Mouse (Mus musculus) lung, postnatal 25 days (tissue): Measurements from ENCODE around the gene Slc16a3.

Experiments
- DNase-seq: peaks from one replicate; pipeline ENCODE4 v3.0.0; 2022; ENCODE audit warnings: low spot score

Slc16a3 gene

DNA sequence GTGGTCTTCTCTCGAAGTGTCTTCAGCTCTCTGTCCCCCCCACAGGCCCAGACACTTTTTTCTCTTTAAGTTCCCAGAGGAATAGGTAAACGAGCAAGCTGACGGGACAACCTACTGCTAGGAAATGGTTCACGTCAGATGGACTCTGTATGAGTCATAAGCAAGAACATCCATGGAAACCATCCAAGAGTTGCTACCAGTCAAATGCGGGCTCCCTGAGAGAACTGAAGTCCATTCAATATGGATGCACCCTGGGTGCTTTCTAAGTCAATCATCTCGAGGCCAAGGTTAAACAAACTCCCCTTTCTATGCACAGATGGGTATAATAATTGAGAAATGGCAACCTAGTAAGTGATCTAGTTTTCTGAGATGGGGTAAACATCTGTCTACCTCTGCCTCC lies 25.0 kb downstream of the Slc16a3 start:
- no peak for DNase-seq

DNA sequence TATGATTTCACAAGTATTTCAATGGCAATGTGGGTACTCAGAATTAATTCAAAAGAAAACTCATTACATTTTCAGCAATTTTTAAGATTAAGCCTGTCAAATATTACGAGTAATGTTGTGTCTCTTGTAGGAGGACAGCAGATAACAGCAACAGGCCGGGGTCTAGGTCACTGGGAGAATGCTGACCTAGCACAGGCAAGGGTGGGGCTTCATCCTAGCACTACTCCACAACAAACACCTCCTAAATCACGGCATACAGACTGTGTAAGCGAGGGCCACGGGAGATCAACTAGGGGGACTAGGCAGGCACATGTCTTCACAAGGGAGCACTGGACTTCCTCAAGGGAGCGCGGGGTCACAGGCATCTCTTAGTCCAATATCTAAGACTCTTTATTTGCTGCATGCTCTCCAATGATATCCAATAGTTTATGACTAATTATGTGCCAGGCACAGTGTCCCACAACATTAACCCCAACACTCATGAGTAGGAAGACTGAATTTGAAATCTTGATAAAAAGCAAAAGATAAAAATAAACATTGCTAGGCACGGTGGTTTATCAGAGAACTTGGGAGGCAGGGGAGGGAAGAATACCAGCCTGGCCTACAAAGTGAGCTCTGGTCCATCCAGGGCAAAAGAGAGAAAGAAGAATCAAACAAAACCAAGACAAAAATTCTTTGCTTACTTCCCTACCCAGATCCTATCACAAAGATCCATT lies 31.6 kb downstream of the Slc16a3 start:
- DNase-seq, result no peak

DNA sequence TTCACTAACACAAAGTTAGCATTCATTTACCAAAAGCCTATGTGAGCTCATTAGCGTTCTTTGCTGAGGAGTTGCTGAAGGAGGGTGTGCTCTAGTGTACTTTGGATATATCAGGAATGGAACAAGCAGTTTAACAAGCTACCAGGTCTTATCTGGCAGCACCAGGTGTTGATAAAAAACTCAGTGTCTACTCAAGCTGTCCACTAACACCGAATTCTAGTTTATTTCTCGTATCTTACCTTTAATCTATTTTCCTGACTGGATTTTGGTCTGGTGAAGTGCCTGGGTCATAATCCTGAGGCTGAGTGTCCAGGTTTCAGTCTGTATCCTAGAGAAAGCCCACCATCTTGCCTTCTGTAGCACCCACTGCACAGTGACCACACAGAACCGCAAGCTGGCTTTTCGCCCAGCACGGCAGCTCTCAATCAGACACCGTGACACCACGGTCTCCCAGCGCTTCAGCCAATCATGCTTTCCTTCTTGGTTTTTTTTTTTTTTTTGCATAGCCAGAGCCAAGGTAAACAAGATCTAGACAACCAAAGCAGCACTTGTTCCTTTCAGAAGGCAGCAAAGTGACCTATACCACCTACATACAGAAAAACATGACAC lies 32.3 kb downstream of the Slc16a3 start:
- DNase-seq, result peak; percentile 59

DNA sequence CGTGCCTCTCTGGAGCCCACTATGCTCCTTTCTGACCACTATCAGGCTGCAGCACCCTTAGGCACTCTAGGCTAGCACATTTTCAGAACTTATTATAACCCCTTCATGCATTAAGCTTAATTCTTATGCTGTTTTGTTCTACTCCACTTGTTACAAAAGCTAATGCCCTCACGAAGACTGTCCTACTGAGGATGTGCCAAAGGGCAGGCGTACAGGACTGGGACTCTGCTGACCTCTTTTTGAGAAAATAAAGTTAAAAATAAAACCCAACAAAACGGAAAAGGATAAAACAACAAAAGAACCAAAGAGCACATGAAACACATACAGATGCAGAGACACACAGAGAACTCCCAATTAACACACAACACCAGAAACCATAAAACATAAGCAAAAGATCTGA lies 33.4 kb downstream of the Slc16a3 start:
- no peak for DNase-seq

DNA sequence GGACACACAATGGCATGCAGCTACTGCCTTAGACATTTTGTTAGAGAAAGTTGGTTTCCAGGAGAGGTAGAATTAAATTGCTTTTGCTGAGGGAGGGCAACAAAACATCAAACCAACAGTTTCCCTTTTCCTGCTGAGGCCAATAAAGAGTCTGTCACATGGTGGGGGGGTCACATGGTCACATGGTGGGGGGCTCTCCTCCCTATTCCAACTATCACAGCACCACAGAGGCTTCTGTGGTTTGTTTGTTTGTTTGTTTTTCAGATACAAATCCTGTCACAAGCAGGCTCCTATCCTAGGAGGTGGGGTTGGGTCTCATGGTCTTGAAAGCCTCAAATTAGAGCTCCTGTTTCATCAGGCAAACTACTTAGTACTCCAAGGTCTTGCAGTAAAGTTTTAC lies 34.2 kb downstream of the Slc16a3 start:
- DNase-seq, result no peak

DNA sequence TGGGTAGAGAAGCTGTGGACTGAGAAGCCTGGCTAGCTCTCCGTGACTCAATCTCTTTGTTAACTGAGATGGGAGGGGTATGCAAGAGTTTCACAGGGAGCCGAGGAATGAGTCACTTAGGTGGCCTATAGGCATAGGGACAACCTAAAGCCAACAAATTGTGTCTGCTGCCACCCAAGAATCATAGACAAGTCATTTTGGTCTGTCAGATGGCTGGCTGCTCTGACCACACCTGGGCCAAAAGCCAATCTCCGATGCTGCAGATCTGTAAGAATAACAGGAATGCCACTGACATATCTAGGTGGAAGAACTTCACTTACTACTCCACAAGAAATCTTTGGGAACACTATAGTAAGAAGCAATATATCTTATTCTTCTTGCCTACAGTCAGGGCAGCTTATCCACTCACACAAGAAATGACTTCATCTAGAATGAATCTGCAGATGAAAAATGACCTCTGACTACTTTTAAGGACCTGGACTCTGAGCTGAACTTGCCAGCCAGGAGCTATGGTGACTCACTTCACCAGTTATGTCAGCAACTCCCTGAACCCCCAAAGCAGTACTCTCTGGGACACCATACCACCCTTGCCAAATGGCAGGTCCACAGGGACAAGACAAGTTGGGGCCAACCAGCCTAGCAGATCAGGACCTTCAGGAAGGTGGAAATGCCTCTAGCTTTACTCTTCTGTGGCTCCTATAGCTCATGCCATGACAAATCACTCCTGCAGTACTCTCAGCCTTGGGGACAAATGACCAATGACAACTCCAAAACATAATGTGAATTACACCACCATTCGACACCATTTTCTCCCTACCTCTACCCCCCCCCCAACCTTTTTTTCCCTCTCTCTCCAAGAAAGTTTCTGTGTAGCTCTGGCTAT lies 36.4 kb downstream of the Slc16a3 start:
- DNase-seq, result peak; percentile 19

DNA sequence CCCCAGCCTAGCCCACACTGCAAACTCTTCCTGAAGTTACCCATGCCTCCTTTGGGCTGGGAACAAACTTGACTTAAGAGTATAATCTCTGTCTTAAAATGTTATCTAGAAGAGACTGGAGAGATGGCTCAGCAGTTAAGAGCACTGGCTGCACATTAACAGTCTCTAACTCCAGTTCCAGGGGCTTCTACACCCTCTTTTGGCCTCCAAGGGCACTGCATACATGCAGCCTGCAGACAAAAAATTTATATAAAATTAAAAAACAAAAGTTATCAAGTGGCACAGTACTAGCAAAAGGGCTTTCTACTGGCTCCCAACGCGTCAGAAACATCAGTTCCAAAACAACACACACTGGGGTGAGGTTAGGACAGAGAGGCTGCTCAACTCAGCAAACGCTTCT lies 39.3 kb downstream of the Slc16a3 start:
- DNase-seq, result no peak

DNA sequence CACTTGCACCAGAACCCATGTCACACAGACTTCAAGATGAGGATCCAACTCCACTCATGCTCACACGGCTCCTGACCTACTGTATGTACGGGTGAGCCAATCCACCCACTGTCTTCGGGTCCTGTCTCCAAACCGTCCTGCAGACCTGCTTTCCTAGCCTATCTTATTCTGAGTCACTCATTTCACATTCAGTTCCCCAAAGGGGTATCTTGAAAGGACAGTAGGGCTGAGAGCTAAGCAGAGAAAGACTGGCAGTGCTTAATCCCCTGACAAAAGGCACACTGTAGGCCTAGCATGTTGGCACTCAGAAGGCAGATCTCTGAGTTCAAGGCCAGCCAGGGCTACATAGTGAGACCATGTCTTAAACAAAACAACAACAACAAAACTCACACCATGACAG lies 40.1 kb downstream of the Slc16a3 start:
- no peak for DNase-seq

DNA sequence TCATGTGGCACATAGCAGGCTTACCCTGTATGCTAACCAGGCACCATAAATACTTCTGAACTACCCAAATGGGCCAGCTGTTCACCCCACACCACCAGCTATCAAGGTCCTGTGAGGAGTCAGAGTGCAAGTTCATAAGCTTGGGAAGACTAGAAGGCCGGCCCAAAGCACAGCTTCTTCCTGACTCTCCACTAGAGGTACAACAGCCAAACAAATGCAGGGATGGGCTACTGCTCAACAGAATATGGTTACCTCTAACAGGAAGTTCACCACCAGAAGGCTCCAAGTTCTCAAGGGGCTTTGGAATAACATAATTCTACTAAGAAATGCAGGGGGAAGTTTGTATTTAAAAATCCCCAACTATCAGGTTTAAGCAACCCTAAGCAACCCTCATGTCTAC lies 41.2 kb downstream of the Slc16a3 start:
- DNase-seq, result no peak

DNA sequence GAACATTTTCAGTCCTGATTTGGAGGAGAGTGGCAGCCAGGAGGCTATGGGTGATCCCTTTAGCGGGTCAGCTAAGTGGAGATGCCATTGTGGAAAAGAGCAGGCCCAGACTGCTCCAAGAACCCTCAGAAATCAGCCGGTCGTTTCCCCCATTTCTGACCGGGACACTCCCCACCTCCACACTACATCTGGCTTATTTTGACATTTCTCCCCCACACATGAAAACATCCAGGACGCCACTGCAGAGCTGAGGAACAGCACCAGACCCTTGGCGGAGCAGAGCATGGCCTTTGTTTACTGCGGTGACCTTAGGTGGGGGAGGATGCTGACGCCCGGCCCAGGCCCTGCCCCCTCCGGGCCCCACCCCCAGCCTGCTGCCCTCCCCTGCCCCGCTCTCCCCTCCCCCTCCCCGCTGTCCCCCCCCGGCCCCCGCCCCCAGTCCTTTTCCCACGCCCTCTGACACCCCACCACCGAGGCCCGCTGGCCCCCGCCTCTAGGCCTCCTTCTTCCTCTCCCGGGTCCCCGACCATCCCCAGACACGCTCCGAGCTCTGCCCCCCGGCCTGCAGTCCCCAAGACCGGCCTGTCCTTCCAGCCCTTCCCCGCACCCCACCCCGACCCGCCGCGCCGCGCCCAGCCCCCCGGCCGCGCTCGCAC lies 42.0 kb downstream of the Slc16a3 start:
- DNase-seq, result peak; percentile 60

DNA sequence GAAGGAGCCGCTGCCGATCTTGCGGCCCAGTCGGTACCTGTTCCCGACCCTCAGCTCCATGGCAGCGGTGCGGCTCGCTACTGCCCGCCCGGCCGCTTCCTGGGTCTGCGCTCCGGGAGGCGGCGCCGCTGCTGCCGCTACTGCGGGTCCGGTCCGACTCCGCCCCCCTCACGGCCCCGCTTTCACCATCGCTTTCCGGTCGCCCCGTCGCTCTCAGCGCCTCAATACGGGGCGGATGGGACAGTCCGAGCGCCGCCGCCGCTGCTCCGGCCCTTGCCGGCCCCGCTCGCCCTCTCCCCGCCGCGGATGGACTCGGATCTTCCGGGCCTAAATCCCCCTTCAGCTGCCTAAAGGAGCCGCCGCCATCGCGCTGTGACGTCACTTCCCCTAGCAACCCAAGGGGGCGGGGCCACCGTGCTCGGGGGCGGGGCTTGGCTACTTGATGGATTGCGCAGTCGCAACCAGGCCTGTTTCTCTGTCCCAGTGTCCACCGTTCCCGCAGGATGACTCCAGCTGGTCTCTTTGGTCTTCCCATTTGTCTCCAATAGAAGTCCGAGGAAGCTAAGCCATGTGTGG lies 42.8 kb downstream of the Slc16a3 start, which contains the start of gene Csnk1d:
Gene Csnk1d, minus strand, starts transcription at position 380 of the 576 bp plus-strand sequence.
- DNase-seq, result peak; percentile 96

DNA sequence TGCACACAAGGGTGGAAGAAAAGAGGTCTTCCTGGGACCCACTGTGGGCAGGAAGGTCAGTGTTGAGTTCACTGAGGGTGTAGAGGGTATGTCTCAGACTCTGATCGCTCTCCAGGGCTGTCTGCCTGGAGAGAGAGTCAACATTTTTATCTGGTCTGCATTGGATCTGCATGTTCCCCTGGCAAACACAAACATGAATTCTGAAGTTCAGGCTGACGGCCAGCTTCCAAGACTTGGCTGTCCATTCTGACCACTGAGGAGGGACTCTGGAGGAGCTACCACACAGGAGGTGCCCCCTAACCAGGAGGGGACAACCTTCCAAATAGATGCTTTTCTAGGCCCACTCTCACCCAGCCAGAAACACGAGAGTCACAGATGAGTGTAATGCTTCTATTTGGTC lies 43.5 kb downstream of the Slc16a3 start:
- no peak for DNase-seq

DNA sequence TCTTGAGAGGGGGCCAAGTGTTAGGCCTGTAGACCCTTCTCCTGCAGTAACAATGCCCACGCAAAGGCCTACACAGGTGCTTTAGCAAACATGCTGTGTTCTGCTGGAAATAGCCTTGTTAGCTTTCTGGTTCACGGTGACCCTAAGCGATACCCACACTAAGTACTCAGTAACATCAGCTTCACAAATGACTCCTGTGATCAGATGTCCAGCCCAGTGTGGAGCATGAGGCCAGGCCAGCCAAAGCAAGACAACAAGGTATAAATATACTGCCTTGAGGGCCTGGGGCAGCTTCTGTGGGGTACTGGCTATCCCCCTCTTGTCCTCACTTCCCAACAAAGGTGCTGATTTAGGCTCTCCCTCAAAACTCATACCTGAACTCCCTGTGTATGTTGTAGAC lies 44.8 kb downstream of the Slc16a3 start:
- no peak for DNase-seq

DNA sequence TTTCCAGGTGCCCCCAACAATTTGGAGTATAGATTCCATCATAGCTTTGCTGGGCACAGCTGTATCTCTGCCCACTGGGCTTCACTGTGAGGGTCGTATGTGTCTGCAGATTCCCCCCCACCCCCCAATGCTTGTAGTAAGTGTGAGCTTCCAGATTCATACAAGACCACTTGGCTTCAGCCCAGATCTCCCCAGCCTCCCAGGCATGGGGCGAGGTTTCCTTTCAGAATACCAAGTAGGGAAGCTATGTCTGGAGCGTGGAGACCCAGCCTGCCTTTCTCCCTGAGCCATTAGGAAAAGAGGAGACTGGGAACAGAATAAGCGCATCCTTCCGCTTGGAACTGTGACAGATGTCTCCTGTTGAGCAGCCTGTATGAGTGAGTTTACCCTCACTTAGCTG lies 45.3 kb downstream of the Slc16a3 start:
- no peak for DNase-seq

DNA sequence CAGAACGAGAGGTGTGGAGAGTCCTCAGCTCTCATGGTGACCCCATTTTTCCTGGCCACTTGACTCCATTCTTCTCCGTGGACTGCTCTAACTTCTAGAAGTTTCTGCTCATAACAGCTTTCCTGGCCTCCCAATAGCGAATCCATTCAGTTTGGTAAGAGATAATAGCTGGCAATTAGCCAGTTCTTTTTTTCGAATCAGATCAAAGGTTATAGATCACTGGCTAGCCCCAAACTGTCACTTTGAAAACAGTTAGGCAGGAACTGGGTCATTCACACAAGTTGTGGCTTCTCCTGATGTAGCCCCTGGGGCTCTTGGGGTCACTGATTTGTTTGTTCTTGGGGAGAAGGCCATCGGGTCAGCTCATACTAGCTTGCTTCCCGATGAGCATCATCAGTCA lies 46.5 kb downstream of the Slc16a3 start:
- DNase-seq, result no peak

DNA sequence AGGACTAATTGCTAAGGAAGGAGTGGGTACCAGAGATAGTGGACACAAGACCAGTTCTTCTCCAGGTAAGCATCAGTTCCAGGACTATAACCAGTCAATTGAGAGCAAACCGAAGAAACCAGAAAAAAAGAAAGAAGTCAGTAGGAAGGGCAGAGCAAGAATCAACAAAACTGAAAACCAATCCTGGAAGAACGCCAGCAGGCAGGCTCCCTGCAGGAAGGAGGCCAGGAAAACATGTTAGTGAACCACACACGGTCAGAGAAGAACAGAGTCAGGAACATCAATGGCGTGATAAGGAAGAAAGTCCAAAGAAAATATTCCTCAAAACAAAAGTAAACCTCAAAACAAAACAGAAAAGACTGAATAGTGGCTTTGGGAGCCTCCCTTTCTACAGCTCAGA lies 53.7 kb downstream of the Slc16a3 start:
- DNase-seq, result peak; percentile 26

DNA sequence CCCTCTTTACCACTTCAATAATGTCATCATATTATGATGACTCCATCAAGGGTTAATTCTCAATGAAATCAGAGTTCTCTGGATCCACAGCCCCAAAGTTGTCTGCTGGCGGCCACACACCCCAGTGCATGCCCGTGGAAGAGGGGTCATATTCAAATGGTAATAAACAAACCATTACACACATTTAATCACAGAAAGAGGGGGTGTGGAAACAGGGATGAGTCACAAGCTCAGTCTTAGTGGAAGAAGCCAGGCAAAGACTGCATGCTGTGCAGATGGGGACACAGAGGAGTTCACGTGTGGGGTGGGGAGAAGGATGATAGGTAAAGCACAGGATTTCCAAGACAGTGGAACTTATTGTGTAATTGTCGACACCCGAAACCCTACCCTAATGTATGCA lies 56.0 kb downstream of the Slc16a3 start:
- DNase-seq, result no peak

DNA sequence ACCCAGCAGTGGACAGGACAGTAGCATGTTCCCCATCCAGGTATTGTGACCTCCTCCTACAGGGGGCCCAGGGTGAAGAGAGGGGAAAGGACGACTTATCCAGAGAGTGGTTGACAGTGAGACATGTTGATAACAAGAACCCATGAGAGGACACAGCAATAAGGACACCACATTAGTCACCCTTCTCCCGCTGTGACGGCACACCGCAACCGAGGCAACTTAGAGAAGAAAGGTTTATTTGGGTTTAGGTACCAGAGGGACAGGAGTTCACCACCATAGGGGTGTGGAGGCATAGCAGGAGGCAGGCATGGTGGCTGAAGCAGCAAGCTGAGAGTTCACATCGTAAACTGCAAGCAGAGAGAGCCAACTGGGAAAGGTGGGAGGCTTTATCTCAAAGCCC lies 57.9 kb downstream of the Slc16a3 start:
- no peak for DNase-seq

DNA sequence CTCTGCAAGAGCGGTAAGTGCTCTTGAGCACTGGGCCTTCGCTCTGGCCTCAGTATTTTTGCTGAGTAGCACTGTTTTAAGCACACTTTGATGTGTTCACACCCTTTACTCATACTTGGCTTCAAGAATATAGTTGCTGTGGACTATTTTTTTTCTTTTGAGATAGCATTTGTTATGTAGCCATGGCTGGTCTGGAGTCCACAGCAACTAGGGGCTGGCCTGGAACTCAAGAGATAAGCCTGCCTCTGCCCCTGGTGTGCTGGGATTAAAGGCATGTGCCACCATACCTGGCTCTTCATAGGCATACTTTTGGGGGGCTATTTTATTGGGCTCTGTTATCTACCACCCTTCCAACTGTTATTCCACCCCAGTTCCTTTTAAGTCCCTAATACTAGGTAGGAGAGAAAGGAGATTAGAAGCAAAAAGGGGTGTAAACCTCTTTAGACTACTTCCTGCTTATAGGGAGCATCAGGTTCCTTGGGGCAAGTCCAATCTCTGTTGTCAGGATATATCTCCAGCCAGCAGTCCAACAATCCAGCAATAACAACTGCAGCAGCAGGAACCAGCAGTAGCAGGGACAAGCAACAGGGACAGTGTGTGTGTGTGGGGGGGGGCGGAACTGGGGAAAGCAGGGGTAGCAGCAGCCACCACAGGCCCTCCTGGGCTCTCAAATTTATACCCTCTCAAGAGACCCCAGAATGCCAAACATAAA lies 61.9 kb downstream of the Slc16a3 start:
- DNase-seq, result no peak
